Mouse (Mus musculus) hindbrain, embryonic 10.5 days (tissue): Measurements from ENCODE around the gene Cmtm7. TPM values are rescaled to one million over a fixed set of nuclear protein-coding genes. Genes with fewer than 3 reads are reported as not detected.

Experiments used
- DNase-seq: peaks from one replicate; pipeline ENCODE4 v3.0.0-alpha.2; 2017; ENCODE audit warnings: low spot score
- H3K27ac ChIP-seq: fragments of 300-500 bp; sonication (generic); 2 replicates; pipeline ENCODE4 v1.5.1; 2016; ENCODE audit warnings: mild to moderate bottlenecking, moderate library complexity
- H3K27me3 ChIP-seq: fragments of 300-500 bp; sonication (generic); 2 replicates; pipeline ENCODE4 v1.6.1; 2016; ENCODE audit warnings: mild to moderate bottlenecking; ENCODE audit not compliant: poor library complexity, insufficient read depth, severe bottlenecking
- H3K36me3 ChIP-seq: fragments of 300-500 bp; sonication (generic); 2 replicates; pipeline ENCODE4 v1.6.1; 2016; ENCODE audit warnings: mild to moderate bottlenecking, moderate library complexity
- H3K4me1 ChIP-seq: fragments of 300-500 bp; sonication (generic); replicated peaks from 2 replicates; pipeline ENCODE4 v1.6.1; 2016; ENCODE audit warnings: mild to moderate bottlenecking
- H3K4me3 ChIP-seq: fragments of 300-500 bp; sonication (generic); 2 replicates; pipeline ENCODE4 v1.5.1; 2016; ENCODE audit warnings: mild to moderate bottlenecking, moderate library complexity
- H3K9me3 ChIP-seq: fragments of 300-500 bp; sonication (generic); 2 replicates; pipeline ENCODE4 v1.6.1; 2016; ENCODE audit warnings: mild to moderate bottlenecking, moderate library complexity
- WGBS: fragments of 180-500 bp; shearing (Covaris S2); methylation state at CpG from one replicate; pipeline ENCODE4 v1.1.7; 2016; 5-methylcytosine and 5-hydroxymethylcytosine counted together
- polyA plus RNA-seq: library from polyadenylated mRNA; unstranded; fragments of >200 nt; fragmentation: Nextera tagmentation; extraction: Ambion mirVana; gene quantifications from 2 replicates; pipeline ENCODE4 v1.2.1, GENCODE M21; 2016

Cmtm7 gene
- polyA plus RNA-seq, 1 experiment from 2014 or later, result 108 TPM

- Histone ChIP-seq H3K4me3 (no peak overlapping the region), H3K9me3 (peaks cover 4% of the 10 kb centered on the region; the same call in 1 of the 2 replicates), H3K36me3 (peaks cover 34% of the 10 kb centered on the region), H3K4me1 (peaks cover 41% of the 10 kb centered on the region), H3K27ac (no peak overlapping the region), H3K27me3 (no peaks in the 10 kb centered on the region)
- WGBS, result 92% methylated on average over 3 of the region's 3 CpGs
- no peak for DNase-seq
Observed at GRCm38 (mm10) chr9:114776361-114776760, 5.3 kb downstream of the Cmtm7 start.

DNA sequence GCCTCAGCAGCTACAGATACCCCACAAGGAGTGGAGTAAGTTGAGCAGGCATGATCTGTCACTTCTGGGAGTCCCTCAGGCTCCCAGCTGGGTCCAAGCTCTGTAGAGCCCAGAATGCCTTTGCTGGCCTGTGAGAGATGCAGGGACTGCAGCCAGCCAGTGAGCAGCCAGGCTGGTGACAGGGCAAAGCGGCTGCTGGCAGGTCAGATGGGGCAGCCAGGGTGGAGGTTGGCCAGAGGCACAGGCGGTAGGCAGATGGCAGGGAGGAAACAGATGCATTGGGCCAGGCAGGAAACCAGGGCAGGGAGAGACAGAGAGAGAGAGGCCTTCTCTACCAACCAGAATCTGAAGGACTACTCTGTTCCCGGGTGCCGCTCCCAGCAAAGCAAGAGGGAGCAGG lies 6.4 kb downstream of the Cmtm7 start:
- Histone ChIP-seq H3K4me3 (no peak overlapping the region), H3K27ac (no peak overlapping the region), H3K36me3 (peaks cover 43% of the 10 kb centered on the region), H3K9me3 (peaks cover 4% of the 10 kb centered on the region; the same call in 1 of the 2 replicates), H3K4me1 (peaks cover 30% of the 10 kb centered on the region), H3K27me3 (no peaks in the 10 kb centered on the region)
- no peak for DNase-seq
- WGBS, result 72% methylated on average over 4 of the region's 4 CpGs

DNA sequence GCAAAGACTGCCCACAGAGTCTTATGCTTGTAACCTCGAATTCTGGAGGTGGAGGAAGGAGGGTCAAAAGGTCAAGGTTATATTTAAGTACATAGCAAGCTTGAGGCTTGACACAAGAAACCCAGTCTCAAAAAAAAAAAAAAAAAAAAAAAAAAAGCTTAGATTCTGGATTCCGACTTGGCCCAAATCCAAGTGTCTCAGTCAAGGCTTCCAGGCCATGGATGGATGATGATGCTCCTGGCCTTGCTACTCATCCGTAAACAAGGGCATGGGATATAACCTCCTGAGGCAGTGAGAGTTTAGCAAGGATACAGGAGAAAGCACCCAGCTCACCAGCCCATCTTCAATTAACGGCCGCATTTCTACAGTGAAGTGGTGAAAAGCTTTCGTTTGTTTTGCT lies 7.0 kb downstream of the Cmtm7 start:
- DNase-seq, result no peak

DNA sequence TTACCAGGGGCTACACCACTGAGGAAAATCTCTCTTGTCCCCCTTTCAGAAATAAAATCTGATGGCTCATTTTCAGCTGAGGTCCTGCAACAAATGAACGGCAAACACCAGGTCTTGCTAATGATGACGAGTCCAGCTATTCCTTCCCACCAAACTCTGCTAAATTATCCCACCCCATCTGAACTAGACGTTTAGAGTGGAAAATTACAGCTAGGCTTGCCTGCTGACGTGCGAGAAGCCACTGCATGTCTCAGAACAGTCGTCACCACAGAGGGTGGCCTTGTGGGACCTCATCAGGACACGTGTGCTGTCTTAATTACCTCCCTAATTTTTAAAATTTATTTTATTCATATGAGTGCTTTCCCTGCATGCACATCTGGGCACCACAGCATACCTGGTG lies 10.1 kb downstream of the Cmtm7 start:
- H3K4me1 ChIP-seq, result peaks cover 39% of the 10 kb centered on the region
- DNase-seq, result no peak
- H3K9me3 ChIP-seq, result peaks cover 4% of the 10 kb centered on the region; the same call in 1 of the 2 replicates
- peaks cover 46% of the 10 kb centered on the region for H3K36me3 ChIP-seq
- no peak overlapping the region for H3K27ac ChIP-seq
- H3K4me3 ChIP-seq, result no peak overlapping the region
- WGBS, result 94% methylated on average over 7 of the region's 7 CpGs
- H3K27me3 ChIP-seq, result no peaks in the 10 kb centered on the region

More for the DNA sequence above, 7.0 kb downstream of the Cmtm7 start:
- Histone ChIP-seq H3K36me3 (peaks cover 47% of the 10 kb centered on the region), H3K27ac (no peak overlapping the region), H3K9me3 (peaks cover 4% of the 10 kb centered on the region; the same call in 1 of the 2 replicates), H3K4me1 (peaks cover 24% of the 10 kb centered on the region), H3K4me3 (no peak overlapping the region), H3K27me3 (no peaks in the 10 kb centered on the region)
- WGBS, result 81% methylated on average over 6 of the region's 6 CpGs

DNA sequence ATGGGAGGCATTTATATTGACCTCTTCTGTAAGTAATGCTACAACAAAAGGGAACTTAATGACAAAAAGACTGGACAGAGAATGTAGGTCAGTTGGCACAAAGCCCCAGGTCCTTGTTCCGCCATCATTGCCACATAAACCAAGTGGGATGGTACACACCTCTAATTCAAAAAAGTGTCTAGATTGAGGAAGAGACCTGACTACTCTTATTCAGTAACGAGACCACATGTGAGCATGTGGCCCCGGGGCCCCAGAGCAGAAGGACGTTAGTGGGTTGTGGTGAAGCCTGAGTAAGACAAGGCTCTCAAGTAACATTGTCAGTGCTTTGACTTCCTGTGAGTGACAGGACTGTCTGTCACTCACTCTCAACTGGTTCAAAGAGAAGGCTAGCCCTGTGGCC lies 11.4 kb downstream of the Cmtm7 start:
- no peak for DNase-seq
- no peak overlapping the region for H3K4me3 ChIP-seq
- no peaks in the 10 kb centered on the region for H3K27me3 ChIP-seq
- H3K4me1 ChIP-seq, result peaks cover 27% of the 10 kb centered on the region
- peaks cover 4% of the 10 kb centered on the region; the same call in 1 of the 2 replicates for H3K9me3 ChIP-seq
- whole genome bisulfite sequencing, result 90% methylated on average over 4 of the region's 4 CpGs
- no peak overlapping the region for H3K27ac ChIP-seq
- peaks cover 57% of the 10 kb centered on the region for H3K36me3 ChIP-seq

- no peak overlapping the region for H3K4me3 ChIP-seq
- H3K27ac ChIP-seq, result peak overlapping the region; percentile 80
- DNase-seq, result peak; percentile 43
Observed at GRCm38 (mm10) chr9:114768066-114768465, 13.6 kb downstream of the Cmtm7 start.

GRCm38 (mm10) chr9:114767507-114767906 lies 14.1 kb downstream of the Cmtm7 start:
- H3K4me3 ChIP-seq, result no peak overlapping the region
- no peaks in the 10 kb centered on the region for H3K27me3 ChIP-seq
- H3K27ac ChIP-seq, result peak overlapping the region; percentile 80
- H3K4me1 ChIP-seq, result peaks cover 21% of the 10 kb centered on the region
- peak; percentile 30 for DNase-seq
- H3K9me3 ChIP-seq, result peaks cover 4% of the 10 kb centered on the region; the same call in 1 of the 2 replicates
- 59% methylated on average over 2 of the region's 2 CpGs for WGBS
- peaks cover 49% of the 10 kb centered on the region for H3K36me3 ChIP-seq

More at GRCm38 (mm10) chr9:114768066-114768465, 13.6 kb downstream of the Cmtm7 start:
- Histone ChIP-seq H3K9me3 (peaks cover 4% of the 10 kb centered on the region; the same call in 1 of the 2 replicates), H3K4me1 (peaks cover 21% of the 10 kb centered on the region), H3K36me3 (peaks cover 49% of the 10 kb centered on the region), H3K27me3 (no peaks in the 10 kb centered on the region)
- WGBS, result 44% methylated on average over 10 of the region's 10 CpGs

GRCm38 (mm10) chr9:114767030-114767429 lies 14.6 kb downstream of the Cmtm7 start:
- no peak overlapping the region for H3K4me3 ChIP-seq
- WGBS, result 72% methylated on average over 13 of the region's 13 CpGs
- peaks cover 21% of the 10 kb centered on the region for H3K4me1 ChIP-seq
- H3K27me3 ChIP-seq, result no peaks in the 10 kb centered on the region
- H3K27ac ChIP-seq, result peak overlapping the region; percentile 80
- H3K36me3 ChIP-seq, result peaks cover 49% of the 10 kb centered on the region
- peaks cover under 1% of the 10 kb centered on the region; the same call in 1 of the 2 replicates for H3K9me3 ChIP-seq
- no peak for DNase-seq

DNA sequence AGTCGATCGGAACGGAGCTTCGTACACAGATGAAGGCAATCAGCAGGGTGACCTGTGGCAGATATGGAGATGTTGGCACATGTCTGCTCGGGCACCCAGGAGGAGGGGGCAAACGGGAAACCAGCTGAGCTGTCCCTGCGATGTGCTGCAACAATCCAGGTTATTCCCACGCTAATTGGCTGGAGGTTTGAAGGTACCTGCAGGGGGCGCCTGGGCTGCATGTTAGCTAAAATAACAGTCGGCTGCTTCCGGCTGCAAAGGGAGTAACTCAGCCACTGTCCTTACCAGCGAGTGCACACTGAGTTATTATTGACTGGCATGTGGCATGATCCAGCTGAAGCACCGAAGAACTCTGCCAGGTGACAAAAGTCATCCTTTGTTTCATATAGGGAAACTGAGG lies 18.3 kb downstream of the Cmtm7 start:
- peak; percentile 54 for DNase-seq
- peaks cover 18% of the 10 kb centered on the region for H3K4me1 ChIP-seq
- no peak overlapping the region for H3K4me3 ChIP-seq
- H3K27me3 ChIP-seq, result no peaks in the 10 kb centered on the region
- no peak overlapping the region for H3K27ac ChIP-seq
- peaks cover 61% of the 10 kb centered on the region for H3K36me3 ChIP-seq
- H3K9me3 ChIP-seq, result no peaks in the 10 kb centered on the region
- WGBS, result 67% methylated on average over 13 of the region's 13 CpGs

DNA sequence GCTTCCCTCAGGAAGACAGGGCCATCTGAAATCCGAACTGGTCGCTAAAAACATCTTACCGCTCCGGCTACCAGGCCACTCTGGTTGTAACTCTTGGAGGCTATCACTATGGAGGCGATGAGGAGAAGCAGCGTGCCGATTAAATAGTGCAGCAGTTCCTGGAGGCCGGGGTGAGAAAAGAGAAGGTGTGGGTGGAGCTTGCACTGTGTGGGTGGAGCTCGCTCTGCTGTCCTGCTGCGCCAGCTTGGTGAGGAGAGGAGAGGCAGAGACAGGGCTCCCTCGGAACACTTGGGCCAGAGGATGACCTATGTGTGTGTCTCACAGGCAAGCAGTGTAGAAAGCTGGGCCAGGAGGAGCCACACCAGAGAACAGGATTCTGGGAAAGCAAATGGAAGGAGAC lies 19.8 kb downstream of the Cmtm7 start:
- no peak for DNase-seq
- Histone ChIP-seq H3K4me1 (peaks cover 3% of the 10 kb centered on the region; the same call in 1 of the 2 replicates), H3K27me3 (no peaks in the 10 kb centered on the region), H3K9me3 (no peaks in the 10 kb centered on the region), H3K4me3 (no peak overlapping the region), H3K27ac (no peak overlapping the region), H3K36me3 (peaks cover 74% of the 10 kb centered on the region)
- 73% methylated on average over 11 of the region's 11 CpGs for WGBS

DNA sequence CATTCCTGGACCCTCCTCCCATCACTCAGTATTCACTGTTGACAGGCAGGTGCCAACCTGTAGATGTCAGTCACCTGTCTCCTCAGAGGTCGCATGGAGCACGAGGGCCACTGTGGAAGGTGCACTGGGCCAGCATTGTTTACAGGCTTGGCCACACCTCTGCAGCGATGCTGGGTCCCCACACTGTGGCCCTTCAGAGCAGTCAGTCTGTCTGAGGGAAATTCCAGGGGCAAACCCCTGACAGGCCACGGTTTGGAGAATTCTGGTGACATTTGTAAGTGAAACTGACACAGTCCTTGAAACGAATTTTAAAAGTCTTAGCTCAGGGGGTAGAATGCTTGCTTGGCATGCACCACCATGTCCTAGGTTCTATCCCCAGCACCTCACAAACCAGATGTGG lies 21.3 kb downstream of the Cmtm7 start:
- no peaks in the 10 kb centered on the region for H3K9me3 ChIP-seq
- no peak overlapping the region for H3K27ac ChIP-seq

GRCm38 (mm10) chr9:114759886-114760285 lies 21.8 kb downstream of the Cmtm7 start:
- H3K4me1 ChIP-seq, result no peaks in the 10 kb centered on the region
- H3K9me3 ChIP-seq, result no peaks in the 10 kb centered on the region
- DNase-seq, result no peak
- H3K27ac ChIP-seq, result no peak overlapping the region
- WGBS, result 85% methylated on average over 4 of the region's 4 CpGs
- no peaks in the 10 kb centered on the region for H3K27me3 ChIP-seq
- no peak overlapping the region for H3K4me3 ChIP-seq
- peaks cover 80% of the 10 kb centered on the region for H3K36me3 ChIP-seq

More for the DNA sequence above, 21.3 kb downstream of the Cmtm7 start:
- no peak for DNase-seq
- 78% methylated on average over 5 of the region's 5 CpGs for WGBS
- no peaks in the 10 kb centered on the region for H3K27me3 ChIP-seq
- H3K4me1 ChIP-seq, result no peaks in the 10 kb centered on the region
- H3K4me3 ChIP-seq, result no peak overlapping the region
- H3K36me3 ChIP-seq, result peaks cover 77% of the 10 kb centered on the region

DNA sequence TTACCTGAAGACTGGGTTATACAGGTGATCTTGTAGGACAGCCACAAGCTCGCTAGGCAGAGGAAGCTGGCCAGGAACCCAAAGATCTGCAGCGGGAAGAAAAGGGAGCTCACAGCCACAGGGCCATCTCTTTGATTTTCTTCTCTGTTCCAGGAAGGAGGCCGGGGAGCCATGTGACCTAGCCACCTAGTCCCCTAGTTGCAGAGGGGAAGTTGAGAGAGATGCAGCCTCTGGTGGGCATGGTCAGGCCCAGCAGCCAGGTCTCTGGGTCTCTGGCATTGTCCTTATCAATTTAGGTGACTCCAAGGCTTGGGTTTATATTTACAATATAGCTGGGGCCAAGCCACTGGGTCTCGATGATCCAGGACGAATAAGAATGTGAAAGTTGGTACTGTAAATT lies 22.9 kb downstream of the Cmtm7 start:
- no peak for DNase-seq
- Histone ChIP-seq H3K27me3 (no peaks in the 10 kb centered on the region), H3K4me1 (no peaks in the 10 kb centered on the region), H3K4me3 (no peak overlapping the region), H3K36me3 (peaks cover 84% of the 10 kb centered on the region), H3K27ac (no peak overlapping the region), H3K9me3 (no peaks in the 10 kb centered on the region)
- WGBS, result 89% methylated on average over 5 of the region's 5 CpGs

DNA sequence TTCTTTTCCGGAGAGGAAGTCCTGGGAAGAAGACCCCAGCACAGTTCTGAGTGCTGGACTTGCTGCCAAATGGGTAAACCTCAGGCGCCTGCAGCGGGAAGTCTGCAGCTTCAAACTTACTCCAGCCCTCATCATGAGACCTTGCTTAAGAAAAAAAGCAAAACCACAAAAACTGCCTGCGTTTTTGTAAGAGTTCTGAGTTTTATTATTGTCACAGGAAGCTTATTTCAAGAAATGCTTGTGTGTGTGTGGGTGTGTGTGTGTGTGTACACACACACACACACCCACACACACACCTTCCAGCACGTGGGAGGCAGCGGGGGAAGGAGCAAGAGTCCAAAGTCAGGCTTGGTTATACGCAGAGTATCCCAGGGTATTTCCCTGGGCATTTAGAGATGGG lies 23.4 kb downstream of the Cmtm7 start:
- 84% methylated on average over 7 of the region's 7 CpGs for WGBS
- Histone ChIP-seq H3K4me3 (no peak overlapping the region), H3K27me3 (no peaks in the 10 kb centered on the region), H3K36me3 (peaks cover 82% of the 10 kb centered on the region), H3K9me3 (no peaks in the 10 kb centered on the region), H3K27ac (no peak overlapping the region), H3K4me1 (peaks cover 1% of the 10 kb centered on the region)
- DNase-seq, result no peak
